ENCODE assay signal across 13 mouse cellular contexts in genomic region chr4:145278724-145279370, GRCm38 (mm10). TPM values are rescaled to one million over a fixed set of nuclear protein-coding genes. Genes with fewer than 3 reads are reported as not detected.
DNase-seq lines count a peak whose midpoint lies in the region; ATAC-seq lines count a peak whose summit lies in the region.
"Had no signal": no experiment of that assay in that cellular context is flagged by ENCODE, and none has a peak within 500 bp of the region (broad histone marks: within the 10 kb centered on the region; RNA-seq: fewer than 3 reads in every experiment).

No protein-coding gene starts in this region.

- no peak overlapping the region for H3K27ac ChIP-seq in heart, embryonic 12.5 days (ENCODE audit: poor library complexity, severe bottlenecking)
- no peak overlapping the region for H3K27ac ChIP-seq in midbrain, embryonic 15.5 days
- H3K27ac ChIP-seq: embryonic facial prominence, embryonic 15.5 days; left cerebral cortex, adult 2 months; lung, embryonic 15.5 days; midbrain, embryonic 12.5 days had no signal

- WGBS in heart, embryonic 12.5 days, result 72% methylated on average over 3 of the region's 3 CpGs
- 80% methylated on average over 3 of the region's 3 CpGs for WGBS in midbrain, embryonic 15.5 days

- H3K9ac ChIP-seq in heart, embryonic 12.5 days, result no peak overlapping the region
- H3K9ac ChIP-seq in midbrain, embryonic 15.5 days, result no peak overlapping the region
- H3K9ac ChIP-seq: embryonic facial prominence, embryonic 15.5 days; lung, embryonic 15.5 days; midbrain, embryonic 12.5 days had no signal

- no peak overlapping the region for H3K4me2 ChIP-seq in heart, embryonic 12.5 days
- no peak overlapping the region for H3K4me2 ChIP-seq in midbrain, embryonic 15.5 days
- H3K4me2 ChIP-seq: embryonic facial prominence, embryonic 15.5 days; lung, embryonic 15.5 days; midbrain, embryonic 12.5 days had no signal

- no peaks in the 10 kb centered on the region for H3K36me3 ChIP-seq in heart, embryonic 12.5 days
- no peaks in the 10 kb centered on the region for H3K36me3 ChIP-seq in midbrain, embryonic 15.5 days (replicated peaks)
- H3K36me3 ChIP-seq: embryonic facial prominence, embryonic 15.5 days; lung, embryonic 15.5 days; midbrain, embryonic 12.5 days had no signal

- no peak for ATAC-seq in heart, embryonic 12.5 days (ENCODE audit: insufficient number of reproducible peaks, low FRiP score)
- no peak for ATAC-seq in midbrain, embryonic 15.5 days (replicated peaks)

- 0 out of 2 replicates have a peak, but pooled peaks cover 4% of the 10 kb centered on the region for H3K9me3 ChIP-seq in heart, embryonic 12.5 days (replicated peaks)
- no peaks in the 10 kb centered on the region for H3K9me3 ChIP-seq in midbrain, embryonic 15.5 days
- H3K9me3 ChIP-seq: embryonic facial prominence, embryonic 15.5 days; lung, embryonic 15.5 days; midbrain, embryonic 12.5 days had no signal

- no peaks in the 10 kb centered on the region for H3K27me3 ChIP-seq in heart, embryonic 12.5 days (replicated peaks)
- no peaks in the 10 kb centered on the region for H3K27me3 ChIP-seq in midbrain, embryonic 15.5 days (replicated peaks)
- H3K27me3 ChIP-seq: embryonic facial prominence, embryonic 15.5 days; lung, embryonic 15.5 days; midbrain, embryonic 12.5 days had no signal

- peak; percentile 41 to 73 for DNase-seq in heart, adult 9 months (ENCODE audit: low spot score in 2 of 2)
- DNase-seq in 3T3-L1 (ENCODE audit: low read depth, low spot score) (peak; percentile 60), adipocyte (ENCODE audit: low spot score) (peak; percentile 60)
- DNase-seq in lung, postnatal 25 days (ENCODE audit: low spot score), result peak; percentile 55
- no peak for DNase-seq in spleen, postnatal 14 days (ENCODE audit: low spot score in 2 of 2)
- DNase-seq: cerebellum, adult 2 months; heart, postnatal 36 days had no signal

- H3K4me1 ChIP-seq in heart, embryonic 12.5 days (replicated peaks), result 0 out of 2 replicates have a peak, but pooled peaks cover 2% of the 10 kb centered on the region
- H3K4me1 ChIP-seq in midbrain, embryonic 15.5 days, result no peaks in the 10 kb centered on the region
- H3K4me1 ChIP-seq: embryonic facial prominence, embryonic 15.5 days; lung, embryonic 15.5 days; midbrain, embryonic 12.5 days had no signal

- H3K4me3 ChIP-seq in heart, embryonic 12.5 days, result no peak overlapping the region
- H3K4me3 ChIP-seq in midbrain, embryonic 15.5 days, result no peak overlapping the region
- H3K4me3 ChIP-seq: embryonic facial prominence, embryonic 15.5 days; left cerebral cortex, adult 2 months; lung, embryonic 15.5 days; midbrain, embryonic 12.5 days had no signal

RNA-seq across cellular contexts. Expression of gene Tnfrsf1b, which starts 32.2 kb away (rescaled TPM):
- 3.8 and 4.1 TPM in 2 replicates for polyA plus RNA-seq in heart, embryonic 12.5 days (2016; fragmentation: Nextera tagmentation; extraction: Ambion mirVana)
- polyA plus RNA-seq in midbrain, embryonic 15.5 days (2015; fragmentation: Nextera tagmentation; extraction: Ambion mirVana), result 3.1 and 4.3 TPM in 2 replicates

RNA-seq across cellular contexts. Expression of gene Tnfrsf8, which starts 36.1 kb away (rescaled TPM):
- not detected in 2 replicates for polyA plus RNA-seq in heart, embryonic 12.5 days (2016; fragmentation: Nextera tagmentation; extraction: Ambion mirVana)
- 0.52 and 0.67 TPM in 2 replicates for polyA plus RNA-seq in midbrain, embryonic 15.5 days (2015; fragmentation: Nextera tagmentation; extraction: Ambion mirVana)
- polyA plus RNA-seq: midbrain, embryonic 12.5 days had no signal

Comparison
In these comparisons a context has a peak if more than half of its experiments do, and no peak if none do; other contexts are left out.
1. DNase-seq: peak in heart, adult 9 months (2 of 2), 3T3-L1 (single experiment), adipocyte (single experiment) and lung, postnatal 25 days (single experiment); none in spleen, postnatal 14 days (0 of 2).